Mouse (Mus musculus): ENCODE data around the gene Vmn1r179. TPM values are rescaled to one million over a fixed set of nuclear protein-coding genes. Genes with fewer than 3 reads are reported as not detected.
"Not testable (repeated sequence)": the region's sequence is repeated elsewhere in the genome, so short reads cannot be mapped to it uniquely, and the experiment has no call there.

Gene Vmn1r179
- polyA plus RNA-seq (2015; fragmentation: Nextera tagmentation; extraction: Ambion mirVana) = not detected in 2 replicates

DNA sequence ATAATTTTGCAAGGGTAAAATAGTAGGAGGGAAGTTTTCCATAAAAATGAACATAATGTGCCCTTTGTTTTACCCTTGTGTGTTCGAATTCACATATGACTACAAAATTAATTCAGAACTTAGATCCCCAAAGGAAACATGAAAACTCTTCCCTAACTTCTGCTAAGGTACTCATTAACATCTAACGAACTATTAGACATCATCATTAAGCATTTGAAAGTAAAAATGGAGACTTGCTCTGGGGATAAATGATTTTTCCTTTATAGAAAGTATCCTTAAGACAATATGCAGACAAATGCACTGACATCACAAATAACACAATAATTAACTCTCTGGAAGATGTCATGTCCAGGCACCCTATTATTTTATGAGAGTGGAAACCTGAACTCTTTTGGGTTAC, at the start of gene Vmn1r179:
TSS of gene Vmn1r179 (plus strand) at position 301 of the 400 bp plus-strand sequence.
- H3K4me3 ChIP-seq = no peak within 1 kb of the TSS
- no peak within 1 kb of the TSS for H3K27ac ChIP-seq
- H3K9me3 ChIP-seq = peaks cover 31% of the 10 kb centered on the region
- no peaks in the 10 kb centered on the region for H3K27me3 ChIP-seq
- no peak within 1 kb of the TSS for H3K4me2 ChIP-seq
- no peaks in the 10 kb centered on the region for H3K4me1 ChIP-seq (replicated peaks)
- ATAC-seq (ENCODE audit: low FRiP score) = no peak
- 58% methylated on average over 2 of the region's 2 CpGs for WGBS
- H3K36me3 ChIP-seq = no peaks in the 10 kb centered on the region
- no peak within 1 kb of the TSS for H3K9ac ChIP-seq

DNA sequence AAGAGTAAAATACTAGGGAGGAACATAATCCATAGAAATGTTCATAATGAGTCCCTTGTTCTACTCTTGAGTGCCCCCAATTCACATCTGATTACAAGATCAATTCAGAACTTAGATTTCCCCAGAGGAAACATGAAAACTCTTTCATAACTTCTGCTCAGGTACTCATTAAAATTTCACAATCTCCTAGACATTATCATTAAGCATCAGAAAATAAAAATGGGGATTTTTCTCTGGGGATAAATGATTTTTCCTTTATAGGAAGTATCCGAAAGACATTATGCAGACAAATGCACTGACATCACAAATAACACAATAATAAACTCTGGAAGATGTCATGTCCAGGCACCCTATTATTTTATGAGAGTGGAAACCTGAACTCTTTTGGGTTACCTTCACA, 35.1 kb upstream of the Vmn1r179 start, which contains the start of gene Vmn1r178:
TSS of gene Vmn1r178 (plus strand) at position 301 of the 400 bp plus-strand sequence.
- Histone ChIP-seq H3K27me3 (no peaks in the 10 kb centered on the region), H3K27ac (no peak within 1 kb of the TSS), H3K9ac (no peak within 1 kb of the TSS), H3K4me1 (replicated peaks) (no peaks in the 10 kb centered on the region), H3K36me3 (no peaks in the 10 kb centered on the region), H3K9me3 (peaks cover 25% of the 10 kb centered on the region), H3K4me3 (no peak within 1 kb of the TSS), H3K4me2 (no peak within 1 kb of the TSS)
- 85% methylated on average over 1 of the region's 1 CpGs for WGBS
- no peak for ATAC-seq (ENCODE audit: low FRiP score)

DNA sequence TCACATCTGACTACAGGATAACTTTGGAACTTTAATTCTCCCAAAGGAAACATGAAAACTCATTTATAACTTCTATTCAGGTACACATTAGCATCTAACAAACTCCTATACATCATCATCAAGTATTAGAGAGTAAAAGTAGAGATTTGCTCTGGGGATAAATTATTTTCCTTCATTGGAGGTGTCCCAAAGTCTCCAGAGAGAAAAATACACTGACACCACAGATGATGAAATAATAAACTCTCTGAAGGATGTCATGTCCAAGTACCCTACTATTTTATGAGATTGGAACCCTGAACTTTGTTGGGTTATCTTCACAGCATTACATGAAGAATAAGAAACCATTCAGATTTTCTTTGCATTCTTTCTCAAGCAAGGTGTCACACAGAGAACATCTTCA, 23.6 kb downstream of the Vmn1r179 start, which contains the start of gene Vmn1r180:
TSS of gene Vmn1r180 (plus strand) at position 301 of the 400 bp plus-strand sequence.
- Histone ChIP-seq H3K27ac (no peak within 1 kb of the TSS), H3K9me3 (peaks cover 15% of the 10 kb centered on the region; the same call in 1 of the 2 replicates), H3K4me2 (no peak within 1 kb of the TSS), H3K27me3 (no peaks in the 10 kb centered on the region), H3K9ac (no peak within 1 kb of the TSS), H3K36me3 (no peaks in the 10 kb centered on the region), H3K4me3 (no peak within 1 kb of the TSS), H3K4me1 (replicated peaks) (no peaks in the 10 kb centered on the region)
- ATAC-seq (ENCODE audit: low FRiP score) = no peak

DNA sequence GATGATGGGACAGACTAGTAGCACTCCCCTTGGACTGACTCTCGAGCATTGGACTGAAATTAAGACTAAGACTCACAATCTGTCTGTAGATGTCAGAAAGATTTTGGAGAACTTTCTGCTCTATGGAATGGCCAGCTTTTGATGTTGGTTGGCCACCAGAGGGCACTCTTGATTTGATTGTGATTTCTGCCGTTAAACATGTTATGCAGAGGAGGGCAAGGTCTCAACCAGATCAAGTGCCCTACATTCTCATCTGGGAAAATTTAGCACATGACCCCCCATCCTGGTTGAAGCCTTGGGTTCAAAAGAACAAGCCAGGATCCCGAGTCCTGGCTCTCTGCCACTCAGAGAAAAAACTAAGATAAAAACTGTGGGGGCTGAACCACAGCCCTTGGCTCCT, 41.3 kb downstream of the Vmn1r179 start:
- not testable (repeated sequence) for ATAC-seq (ENCODE audit: low FRiP score); H3K4me1 ChIP-seq (replicated peaks); H3K4me3 ChIP-seq; H3K4me2 ChIP-seq; H3K27me3 ChIP-seq; H3K9ac ChIP-seq; H3K36me3 ChIP-seq; H3K27ac ChIP-seq
- WGBS = 56% methylated on average over 3 of the region's 3 CpGs
- peaks cover 36% of the 10 kb centered on the region for H3K9me3 ChIP-seq

DNA sequence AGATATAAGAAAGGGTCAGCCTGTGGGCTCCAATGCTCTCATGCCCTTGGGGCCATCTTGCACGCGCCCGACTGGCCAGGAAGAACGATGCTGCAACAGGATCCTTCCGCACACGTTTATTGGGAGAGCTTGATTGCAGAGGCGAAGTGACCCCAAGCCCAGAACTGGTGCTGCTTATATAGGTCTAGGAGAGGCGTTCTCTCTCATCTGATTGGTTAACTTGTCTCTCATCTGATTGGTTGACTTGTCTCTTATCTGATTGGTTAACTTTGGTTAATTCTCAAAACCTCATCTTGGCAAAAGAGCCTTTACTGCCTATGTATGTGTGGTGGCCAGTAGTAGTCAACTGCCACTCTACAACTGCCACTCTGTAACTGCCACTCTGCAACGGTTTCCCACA, 47.5 kb downstream of the Vmn1r179 start, which contains the start of gene Vmn1r181:
TSS of gene Vmn1r181 (plus strand) at position 301 of the 400 bp plus-strand sequence.
- H3K4me3 ChIP-seq; H3K4me1 ChIP-seq (replicated peaks); H3K9ac ChIP-seq; H3K36me3 ChIP-seq; ATAC-seq (ENCODE audit: low FRiP score); H3K4me2 ChIP-seq; H3K27me3 ChIP-seq; H3K27ac ChIP-seq: not testable (repeated sequence)
- peaks cover 46% of the 10 kb centered on the region for H3K9me3 ChIP-seq
- 83% methylated on average over 9 of the region's 9 CpGs for WGBS

Other genes with a start within 250 kb of the Vmn1r179 start
- gene Vmn1r173, start 226.3 kb upstream of the Vmn1r179 start, polyA plus RNA-seq (2015; fragmentation: Nextera tagmentation; extraction: Ambion mirVana) = not detected in 2 replicates
- gene Vmn1r174, start 174.7 kb upstream of the Vmn1r179 start, polyA plus RNA-seq (2015; fragmentation: Nextera tagmentation; extraction: Ambion mirVana) = not detected in 2 replicates
- gene Vmn1r175, start 116.3 kb upstream of the Vmn1r179 start, polyA plus RNA-seq (2015; fragmentation: Nextera tagmentation; extraction: Ambion mirVana) = not detected in 2 replicates
- gene Vmn1r176, start 89.6 kb upstream of the Vmn1r179 start, polyA plus RNA-seq (2015; fragmentation: Nextera tagmentation; extraction: Ambion mirVana) = not detected in 2 replicates
- gene Vmn1r177, start 60.5 kb upstream of the Vmn1r179 start, polyA plus RNA-seq (2015; fragmentation: Nextera tagmentation; extraction: Ambion mirVana) = not detected in 2 replicates
- not detected in 2 replicates for gene Vmn1r178, start 35.0 kb upstream of the Vmn1r179 start, polyA plus RNA-seq (2015; fragmentation: Nextera tagmentation; extraction: Ambion mirVana)
- gene Vmn1r180, start 23.7 kb downstream of the Vmn1r179 start, polyA plus RNA-seq (2015; fragmentation: Nextera tagmentation; extraction: Ambion mirVana) = not detected in 2 replicates
- gene Vmn1r181, start 47.6 kb downstream of the Vmn1r179 start, polyA plus RNA-seq (2015; fragmentation: Nextera tagmentation; extraction: Ambion mirVana) = not detected in 2 replicates
- gene V1rd19, start 74.7 kb downstream of the Vmn1r179 start, polyA plus RNA-seq (2015; fragmentation: Nextera tagmentation; extraction: Ambion mirVana) = not detected in 2 replicates
- not detected in 2 replicates for gene Vmn1r183, start 126.3 kb downstream of the Vmn1r179 start, polyA plus RNA-seq (2015; fragmentation: Nextera tagmentation; extraction: Ambion mirVana)
- gene Zfp180, start 154.9 kb downstream of the Vmn1r179 start, polyA plus RNA-seq (2015; fragmentation: Nextera tagmentation; extraction: Ambion mirVana) = 31.9 and 32.1 TPM in 2 replicates
- 10.2 and 12.4 TPM in 2 replicates for gene Zfp112, start 185.3 kb downstream of the Vmn1r179 start, polyA plus RNA-seq (2015; fragmentation: Nextera tagmentation; extraction: Ambion mirVana)
- 20.0 and 20.8 TPM in 2 replicates for gene Zfp235, start 207.2 kb downstream of the Vmn1r179 start, polyA plus RNA-seq (2015; fragmentation: Nextera tagmentation; extraction: Ambion mirVana)
- 5.0 and 5.9 TPM in 2 replicates for gene Zfp114, start 248.1 kb downstream of the Vmn1r179 start, polyA plus RNA-seq (2015; fragmentation: Nextera tagmentation; extraction: Ambion mirVana)